Mouse (Mus musculus) hindbrain, postnatal 0 days (tissue): ENCODE results near the gene Pgap1. TPM values are rescaled to one million over a fixed set of nuclear protein-coding genes. Genes with fewer than 3 reads are reported as not detected.

ENCODE experiments used
- ATAC-seq: fragments of 200-750 bp; cut with Nextera tagmentation; 2 replicates; pipeline ENCODE4 v1.8.0; 2017; ENCODE audit warnings: mild to moderate bottlenecking, moderate TSS enrichment, moderate library complexity
- DNase-seq: peaks from one replicate; pipeline ENCODE4 v3.0.0-alpha.2; 2015; ENCODE audit warnings: low spot score
- H3K27ac ChIP-seq: fragments of 300-500 bp; sonication (generic); 2 replicates; pipeline ENCODE4 v1.5.1; 2014; ENCODE audit warnings: mild to moderate bottlenecking
- H3K27me3 ChIP-seq: fragments of 300-500 bp; sonication (generic); 2 replicates; pipeline ENCODE4 v1.6.1; 2014; ENCODE audit warnings: low read length, mixed read lengths; ENCODE audit not compliant: insufficient read depth
- H3K36me3 ChIP-seq: fragments of 300-500 bp; sonication (generic); 2 replicates; pipeline ENCODE4 v1.6.1; 2014; ENCODE audit warnings: low read length, mixed read lengths; ENCODE audit not compliant: insufficient read depth
- H3K4me1 ChIP-seq: fragments of 300-500 bp; sonication (generic); 2 replicates; pipeline ENCODE4 v1.6.1; 2014; ENCODE audit warnings: antibody characterized with exemption, low read length, mixed read lengths; ENCODE audit not compliant: insufficient read depth
- H3K4me2 ChIP-seq: fragments of 300-500 bp; sonication (generic); 2 replicates; pipeline ENCODE4 v1.6.1; 2014; ENCODE audit warnings: low read depth, mild to moderate bottlenecking, low read length, moderate library complexity, mixed read lengths
- H3K4me3 ChIP-seq: fragments of 300-500 bp; sonication (generic); 2 replicates; pipeline ENCODE4 v1.5.1; 2014; ENCODE audit warnings: low read length
- H3K9ac ChIP-seq: fragments of 300-500 bp; sonication (generic); replicated peaks from 2 replicates; pipeline ENCODE4 v1.6.1; 2014; ENCODE audit warnings: mild to moderate bottlenecking, low read length, moderate library complexity, mixed read lengths
- H3K9me3 ChIP-seq: fragments of 300-500 bp; sonication (generic); 2 replicates; pipeline ENCODE4 v1.6.1; 2016; ENCODE audit warnings: low read length, mixed read lengths
- CTCF ChIP-seq: IDR thresholded peaks from 2 replicates; pipeline ENCODE4 v1.5.1; 2016; ENCODE audit warnings: antibody characterized with exemption, control low read depth, low read depth
- WGBS: fragments of 180-500 bp; shearing (Covaris S2); extraction: QIAGEN DNeasy Blood & Tissue Kit; methylation state at CpG from one replicate; pipeline ENCODE4 v1.1.7; 2014; 5-methylcytosine and 5-hydroxymethylcytosine counted together
- polyA plus RNA-seq: library from polyadenylated mRNA; unstranded; fragments of >200 nt; fragmentation: Nextera tagmentation; extraction: Ambion mirVana; gene quantifications from 2 replicates; pipeline ENCODE4 v1.2.1, GENCODE M21; 2015
- total RNA-seq: library from RNA; depleted of rRNA; stranded (reverse); fragments of >200 nt; gene quantifications from 2 replicates; pipeline ENCODE4 v1.2.3, GENCODE M21; 2014

Gene Pgap1
- total and polyA plus RNA-seq, 2 experiments from 2014 or later, result 20.6 to 108 TPM

DNA sequence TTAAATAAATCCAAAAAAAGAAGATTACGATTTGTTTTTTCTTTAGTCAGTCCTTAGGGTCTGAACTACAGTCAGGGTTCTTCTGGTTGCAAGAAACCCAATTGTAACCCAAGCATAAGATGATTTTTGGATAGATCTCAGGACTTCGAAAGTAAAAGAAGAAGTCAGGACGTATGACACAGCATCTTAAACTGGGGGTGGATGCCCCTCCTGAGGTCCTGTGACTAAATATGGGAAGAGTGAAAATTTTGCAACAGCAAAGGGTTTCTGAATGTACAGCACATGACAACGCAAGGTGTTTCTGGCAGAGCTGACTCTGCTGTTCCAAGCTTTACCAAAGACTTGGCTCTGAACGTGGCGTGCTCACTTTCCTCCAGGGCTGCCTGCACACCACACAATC, 6.4 kb upstream of the Pgap1 start:
- Histone ChIP-seq H3K36me3 (no peaks in the 10 kb centered on the region), H3K4me1 (no peaks in the 10 kb centered on the region), H3K9me3 (no peaks in the 10 kb centered on the region), H3K9ac (no peak overlapping the region), H3K4me2 (no peak overlapping the region), H3K4me3 (no peak overlapping the region), H3K27ac (no peak overlapping the region), H3K27me3 (no peaks in the 10 kb centered on the region)
- TF ChIP-seq CTCF, result no peak
- WGBS, result 91% methylated on average over 6 of the region's 6 CpGs
- ATAC-seq (no peak), DNase-seq (no peak)

- peak overlapping the region; percentile 74 for H3K4me2 ChIP-seq
- no peaks in the 10 kb centered on the region for H3K36me3 ChIP-seq
- no peak for ATAC-seq
Measured at GRCm38 (mm10) chr1:54556586-54557221, 780 bp downstream of the Pgap1 start.

GRCm38 (mm10) chr1:54555364-54556140, 1.9 kb downstream of the Pgap1 start:
- Histone ChIP-seq H3K9me3 (no peaks in the 10 kb centered on the region), H3K4me2 (peak overlapping the region; percentile 74), H3K4me3 (peak overlapping the region; percentile 80), H3K27me3 (no peaks in the 10 kb centered on the region), H3K27ac (no peak overlapping the region), H3K36me3 (no peaks in the 10 kb centered on the region), H3K4me1 (0 out of 2 replicates have a peak, but pooled peaks cover 3% of the 10 kb centered on the region), H3K9ac (no peak overlapping the region; the same call in 1 of the 2 replicates)
- WGBS, result 32% methylated on average over 4 of the region's 4 CpGs
- ATAC-seq, result no peak
- TF ChIP-seq CTCF, result peak; percentile 31
- peak; percentile 18 for DNase-seq

More at GRCm38 (mm10) chr1:54556586-54557221, 780 bp downstream of the Pgap1 start:
- Histone ChIP-seq H3K9me3 (no peaks in the 10 kb centered on the region), H3K4me3 (peak overlapping the region; percentile 80), H3K27ac (peak overlapping the region; percentile 84), H3K9ac (peak overlapping the region; percentile 73), H3K27me3 (no peaks in the 10 kb centered on the region), H3K4me1 (0 out of 2 replicates have a peak, but pooled peaks cover 3% of the 10 kb centered on the region)
- TF ChIP-seq CTCF, result no peak
- DNase-seq, result peak; percentile 46
- 2% methylated on average over 18 of the region's 18 CpGs for WGBS

DNA sequence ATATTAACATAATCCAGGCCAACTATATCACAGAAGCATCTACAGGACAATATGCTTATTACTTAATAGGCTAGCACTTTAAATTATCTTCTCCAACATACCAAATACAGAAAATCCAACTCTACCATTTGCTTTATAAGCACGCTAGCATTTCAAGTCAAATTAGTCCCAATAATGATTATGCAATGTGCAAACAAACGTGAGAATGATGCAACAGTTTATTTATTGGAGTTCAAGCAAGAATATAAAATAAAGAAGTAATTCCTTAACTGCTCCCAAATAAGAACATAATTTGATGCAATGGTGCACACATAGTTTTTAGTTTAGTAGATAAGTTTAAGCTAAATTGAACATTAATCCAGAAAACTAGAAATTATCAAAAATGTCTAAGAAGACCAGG, 4.9 kb downstream of the Pgap1 start:
- Histone ChIP-seq H3K27ac (no peak overlapping the region), H3K4me3 (no peak overlapping the region), H3K4me1 (0 out of 2 replicates have a peak, but pooled peaks cover 3% of the 10 kb centered on the region), H3K36me3 (peaks cover 5% of the 10 kb centered on the region; the same call in 1 of the 2 replicates), H3K27me3 (no peaks in the 10 kb centered on the region), H3K9me3 (no peaks in the 10 kb centered on the region), H3K9ac (no peak overlapping the region), H3K4me2 (no peak overlapping the region)
- WGBS, result 93% methylated on average over 2 of the region's 2 CpGs
- no peak for TF ChIP-seq CTCF
- DNase-seq (no peak), ATAC-seq (no peak)

DNA sequence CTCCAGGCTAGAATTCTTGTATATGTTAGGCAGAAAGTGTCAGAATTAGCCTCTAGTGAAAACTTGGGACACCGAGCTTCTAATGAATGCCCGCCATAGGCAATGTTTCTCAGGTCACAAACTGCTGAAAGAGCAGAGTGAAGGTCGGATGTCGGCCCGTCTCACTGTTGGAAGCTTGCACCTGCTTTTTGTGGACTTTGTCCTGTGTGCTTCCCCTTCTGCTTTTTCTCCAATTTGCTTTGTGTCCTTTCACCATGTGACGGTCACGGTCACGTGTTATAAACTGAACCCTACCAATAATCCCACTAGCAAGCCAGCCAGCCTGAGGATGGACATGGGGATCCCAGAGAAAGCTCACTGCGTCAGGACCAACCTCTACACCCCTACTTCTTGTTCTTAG, 12.3 kb downstream of the Pgap1 start:
- ATAC-seq, result no peak
- no peak overlapping the region for H3K4me3 ChIP-seq
- no peak overlapping the region for H3K27ac ChIP-seq
- no peak for DNase-seq
- 93% methylated on average over 9 of the region's 9 CpGs for WGBS
- H3K9me3 ChIP-seq, result no peaks in the 10 kb centered on the region
- H3K4me2 ChIP-seq, result no peak overlapping the region
- H3K27me3 ChIP-seq, result no peaks in the 10 kb centered on the region
- H3K4me1 ChIP-seq, result no peaks in the 10 kb centered on the region
- H3K9ac ChIP-seq, result no peak overlapping the region
- no peak for TF ChIP-seq CTCF
- H3K36me3 ChIP-seq, result peaks cover 14% of the 10 kb centered on the region; the same call in 1 of the 2 replicates

- H3K4me3 ChIP-seq, result no peak overlapping the region
- DNase-seq (no peak), ATAC-seq (no peak)
- H3K36me3 ChIP-seq, result peaks cover 15% of the 10 kb centered on the region; the same call in 1 of the 2 replicates
- H3K4me1 ChIP-seq, result no peaks in the 10 kb centered on the region
- TF ChIP-seq CTCF, result no peak
- H3K27me3 ChIP-seq, result no peaks in the 10 kb centered on the region
- WGBS, result 84% methylated on average over 2 of the region's 2 CpGs
- H3K9ac ChIP-seq, result no peak overlapping the region
- H3K27ac ChIP-seq, result no peak overlapping the region
- H3K9me3 ChIP-seq, result no peaks in the 10 kb centered on the region
- no peak overlapping the region for H3K4me2 ChIP-seq
Measured at GRCm38 (mm10) chr1:54542920-54543319, 14.6 kb downstream of the Pgap1 start.
